Mouse (Mus musculus): ENCODE results near the gene Proser1. TPM values are rescaled to one million over a fixed set of nuclear protein-coding genes. Genes with fewer than 3 reads are reported as not detected.

The Proser1 gene
- polyA plus RNA-seq, 1 experiment from 2014 or later: 4.3 TPM

DNA sequence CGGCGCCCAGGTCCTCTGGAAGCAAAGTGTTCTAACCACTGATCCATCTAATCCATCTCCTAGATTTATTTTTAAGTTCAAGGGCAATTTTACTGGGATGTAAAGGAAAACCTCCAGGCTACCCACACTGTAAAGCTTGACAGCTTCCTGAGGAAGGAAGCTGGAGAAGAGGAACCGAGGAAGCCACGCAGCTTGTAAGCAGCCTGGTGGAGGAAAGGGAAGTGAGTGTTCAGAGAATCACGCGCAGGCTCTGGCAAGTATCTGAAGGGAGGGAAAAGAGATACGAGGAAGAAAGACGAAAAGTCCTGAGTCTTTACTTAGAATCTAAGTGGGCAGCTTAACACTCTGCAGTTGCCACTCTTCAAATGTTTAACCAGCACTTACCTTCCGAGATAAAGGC, 3.4 kb upstream of the Proser1 start:
- WGBS (ENCODE audit: insufficient replicate concordance): 46% methylated on average over 9 of the region's 9 CpGs
- Histone ChIP-seq H3K9ac (ENCODE audit: low read depth, low read length) (no peak overlapping the region), H3K27me3 (ENCODE audit: control insufficient read depth, insufficient read depth, low read depth, low read length) (no peaks in the 10 kb centered on the region), H3K4me3 (ENCODE audit: low read depth, low read length) (no peak overlapping the region), H3K9me3 (replicated peaks; ENCODE audit: control insufficient read depth, low read length) (no peaks in the 10 kb centered on the region), H3K27ac (ENCODE audit: low read length) (no peak overlapping the region), H3K4me2 (ENCODE audit: low read depth, low read length) (no peak overlapping the region), H3K36me3 (ENCODE audit: control insufficient read depth, insufficient read depth) (peaks cover 6% of the 10 kb centered on the region), H3K4me1 (ENCODE audit: control insufficient read depth, low read depth, low read length) (no peaks in the 10 kb centered on the region; the same call in 1 of the 2 replicates)
- ATAC-seq (ENCODE audit: low read depth): no peak

DNA sequence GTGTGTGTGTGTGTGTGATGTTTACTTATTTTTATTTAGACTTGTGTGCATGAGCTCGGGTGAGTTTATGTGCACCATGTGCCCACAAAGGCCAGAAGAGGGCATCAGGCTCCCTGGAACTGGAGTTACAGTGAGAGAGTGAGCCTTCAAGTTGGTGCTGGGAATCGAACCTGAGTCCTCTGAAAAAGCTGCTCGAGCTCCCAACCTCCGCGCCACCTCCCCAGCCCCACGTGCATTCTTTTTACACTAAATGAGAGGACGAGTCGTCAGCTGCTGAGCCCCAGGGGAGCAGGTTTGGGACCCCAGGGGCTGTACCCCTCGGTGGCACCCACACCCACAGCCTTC, 793 bp upstream of the Proser1 start:
- peak overlapping the region; percentile 83 for H3K9ac ChIP-seq (ENCODE audit: low read depth, low read length)
- peak overlapping the region; percentile 78 for H3K4me2 ChIP-seq (ENCODE audit: low read depth, low read length)
- H3K4me3 ChIP-seq (ENCODE audit: low read depth, low read length): peak overlapping the region; percentile 79
- no peaks in the 10 kb centered on the region for H3K9me3 ChIP-seq (replicated peaks; ENCODE audit: control insufficient read depth, low read length)
- peak overlapping the region; percentile 73 for H3K27ac ChIP-seq (ENCODE audit: low read length)
- peaks cover 18% of the 10 kb centered on the region for H3K4me1 ChIP-seq (ENCODE audit: control insufficient read depth, low read depth, low read length)
- no peak for ATAC-seq (ENCODE audit: low read depth)
- no peaks in the 10 kb centered on the region for H3K27me3 ChIP-seq (ENCODE audit: control insufficient read depth, insufficient read depth, low read depth, low read length)
- WGBS (ENCODE audit: insufficient replicate concordance): 1% methylated on average over 9 of the region's 9 CpGs
- H3K36me3 ChIP-seq (ENCODE audit: control insufficient read depth, insufficient read depth): peaks cover 3% of the 10 kb centered on the region; the same call in 1 of the 2 replicates

DNA sequence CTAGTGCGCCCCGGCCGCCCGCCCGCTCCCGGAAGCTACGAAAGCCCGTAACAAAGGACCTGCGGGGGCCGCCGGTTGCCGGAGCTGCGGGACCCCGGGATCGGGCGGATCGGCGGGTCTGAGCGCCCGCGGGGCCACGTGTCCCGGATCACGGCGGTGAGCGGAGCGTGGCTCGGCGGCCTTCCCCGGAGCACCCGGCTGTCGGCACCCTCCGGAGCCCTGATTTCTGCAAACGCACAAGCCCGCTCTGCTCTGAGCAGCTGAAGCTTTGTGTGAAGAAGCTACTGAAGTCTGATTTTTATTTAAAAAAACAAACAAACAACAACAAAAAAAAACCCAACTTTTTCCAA, 274 bp downstream of the Proser1 start:
- H3K27ac ChIP-seq (ENCODE audit: low read length): peak overlapping the region; percentile 70
- peak overlapping the region; percentile 78 for H3K4me2 ChIP-seq (ENCODE audit: low read depth, low read length)
- ATAC-seq (ENCODE audit: low read depth): no peak; the same call in 1 of the 2 replicates
- H3K9ac ChIP-seq (ENCODE audit: low read depth, low read length): peak overlapping the region; percentile 83
- H3K36me3 ChIP-seq (ENCODE audit: control insufficient read depth, insufficient read depth): peaks cover 3% of the 10 kb centered on the region; the same call in 1 of the 2 replicates
- peaks cover 19% of the 10 kb centered on the region for H3K4me1 ChIP-seq (ENCODE audit: control insufficient read depth, low read depth, low read length)
- no peaks in the 10 kb centered on the region for H3K27me3 ChIP-seq (ENCODE audit: control insufficient read depth, insufficient read depth, low read depth, low read length)
- peak overlapping the region; percentile 79 for H3K4me3 ChIP-seq (ENCODE audit: low read depth, low read length)
- no peaks in the 10 kb centered on the region for H3K9me3 ChIP-seq (replicated peaks; ENCODE audit: control insufficient read depth, low read length)
- WGBS (ENCODE audit: insufficient replicate concordance): under 1% methylated on average over 35 of the region's 35 CpGs

DNA sequence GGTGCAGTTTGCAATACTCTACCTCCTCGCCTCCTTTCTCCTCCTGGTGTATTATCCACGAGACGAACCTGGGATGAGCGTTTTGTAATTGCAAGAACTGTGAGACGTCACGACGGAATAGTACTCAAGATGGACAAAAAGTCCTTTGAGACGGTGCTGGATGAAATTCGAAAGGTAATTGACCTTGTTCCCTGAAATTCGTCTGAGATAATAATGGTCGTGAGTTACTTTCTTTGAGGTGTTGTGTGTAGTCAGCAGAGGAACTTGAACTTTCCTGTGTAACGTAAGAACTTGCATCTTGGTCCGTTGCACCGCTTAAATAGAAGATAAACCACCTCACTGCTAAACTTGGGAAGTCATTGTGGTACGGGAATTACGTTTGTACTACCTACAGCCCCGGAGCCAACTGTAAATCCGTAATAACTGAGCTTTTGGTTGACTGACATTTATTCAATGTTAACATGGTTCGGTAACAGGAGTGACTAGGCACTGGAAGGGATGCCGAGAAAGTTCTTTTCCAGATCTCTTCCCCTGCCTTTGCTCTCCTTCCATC, 756 bp downstream of the Proser1 start:
- no peaks in the 10 kb centered on the region for H3K27me3 ChIP-seq (ENCODE audit: control insufficient read depth, insufficient read depth, low read depth, low read length)
- peaks cover 3% of the 10 kb centered on the region; the same call in 1 of the 2 replicates for H3K36me3 ChIP-seq (ENCODE audit: control insufficient read depth, insufficient read depth)
- H3K4me2 ChIP-seq (ENCODE audit: low read depth, low read length): peak overlapping the region; percentile 78
- peaks cover 21% of the 10 kb centered on the region for H3K4me1 ChIP-seq (ENCODE audit: control insufficient read depth, low read depth, low read length)
- no peak for ATAC-seq (ENCODE audit: low read depth)
- no peaks in the 10 kb centered on the region for H3K9me3 ChIP-seq (replicated peaks; ENCODE audit: control insufficient read depth, low read length)
- H3K4me3 ChIP-seq (ENCODE audit: low read depth, low read length): peak overlapping the region; percentile 79
- H3K27ac ChIP-seq (ENCODE audit: low read length): peak overlapping the region; percentile 70
- under 1% methylated on average over 20 of the region's 20 CpGs for whole genome bisulfite sequencing (ENCODE audit: insufficient replicate concordance)
- peak overlapping the region; percentile 83 for H3K9ac ChIP-seq (ENCODE audit: low read depth, low read length)

DNA sequence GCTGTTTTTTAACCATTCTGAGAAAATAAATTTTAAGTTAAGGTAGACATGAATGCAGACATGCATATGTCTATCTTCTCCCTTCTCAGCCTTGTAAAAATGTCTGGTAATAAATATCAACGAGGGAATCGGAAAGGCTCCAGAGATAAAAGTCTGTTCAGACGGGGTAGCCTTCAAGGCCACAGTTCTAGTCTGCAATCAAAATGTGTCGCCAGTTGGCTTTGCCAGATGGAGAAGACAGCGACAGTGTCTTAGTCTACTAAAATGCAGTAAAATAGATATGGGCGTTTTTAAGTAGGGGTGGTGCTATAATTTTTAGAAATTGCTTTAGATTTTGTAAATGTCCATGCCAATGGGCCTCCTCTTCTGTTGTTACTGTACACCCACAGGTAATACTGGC, 1.9 kb downstream of the Proser1 start:
- ATAC-seq (ENCODE audit: low read depth): no peak
- Histone ChIP-seq H3K27me3 (ENCODE audit: control insufficient read depth, insufficient read depth, low read depth, low read length) (no peaks in the 10 kb centered on the region), H3K4me2 (ENCODE audit: low read depth, low read length) (peak overlapping the region; percentile 78), H3K4me1 (ENCODE audit: control insufficient read depth, low read depth, low read length) (peaks cover 23% of the 10 kb centered on the region), H3K4me3 (ENCODE audit: low read depth, low read length) (peak overlapping the region; percentile 50), H3K9ac (ENCODE audit: low read depth, low read length) (peak overlapping the region; percentile 25), H3K36me3 (ENCODE audit: control insufficient read depth, insufficient read depth) (peaks cover under 1% of the 10 kb centered on the region; the same call in 1 of the 2 replicates), H3K9me3 (replicated peaks; ENCODE audit: control insufficient read depth, low read length) (no peaks in the 10 kb centered on the region), H3K27ac (ENCODE audit: low read length) (no peak overlapping the region; the same call in 1 of the 2 replicates)
- WGBS (ENCODE audit: insufficient replicate concordance): 15% methylated on average over 6 of the region's 6 CpGs

DNA sequence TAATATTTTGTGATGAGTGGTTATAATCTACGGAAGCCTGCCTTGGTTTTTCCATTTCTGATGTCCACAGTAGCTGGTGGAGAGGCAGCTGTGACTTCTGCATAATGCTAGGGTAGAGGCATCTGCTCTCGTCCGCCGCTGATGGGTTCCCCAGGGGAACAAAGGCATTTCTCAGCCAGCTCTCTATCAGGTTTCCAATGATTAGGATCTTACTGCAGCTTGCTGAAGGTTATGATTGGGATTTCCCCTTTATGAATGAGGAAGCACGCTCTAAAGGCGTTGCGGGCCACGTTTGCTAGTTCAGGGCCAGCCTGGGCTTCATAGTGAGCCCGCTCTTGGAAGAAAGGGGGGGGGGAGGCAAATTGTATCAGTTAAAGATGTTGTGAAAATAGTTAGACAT, 3.0 kb downstream of the Proser1 start:
- Histone ChIP-seq H3K4me3 (ENCODE audit: low read depth, low read length) (no peak overlapping the region), H3K27ac (ENCODE audit: low read length) (no peak overlapping the region), H3K36me3 (ENCODE audit: control insufficient read depth, insufficient read depth) (peaks cover 2% of the 10 kb centered on the region; the same call in 1 of the 2 replicates), H3K4me2 (ENCODE audit: low read depth, low read length) (peak overlapping the region; percentile 78; the same call in 1 of the 2 replicates), H3K4me1 (ENCODE audit: control insufficient read depth, low read depth, low read length) (peaks cover 23% of the 10 kb centered on the region), H3K27me3 (ENCODE audit: control insufficient read depth, insufficient read depth, low read depth, low read length) (no peaks in the 10 kb centered on the region), H3K9ac (ENCODE audit: low read depth, low read length) (no peak overlapping the region), H3K9me3 (replicated peaks; ENCODE audit: control insufficient read depth, low read length) (no peaks in the 10 kb centered on the region)
- WGBS (ENCODE audit: insufficient replicate concordance): 55% methylated on average over 9 of the region's 9 CpGs
- ATAC-seq (ENCODE audit: low read depth): no peak

DNA sequence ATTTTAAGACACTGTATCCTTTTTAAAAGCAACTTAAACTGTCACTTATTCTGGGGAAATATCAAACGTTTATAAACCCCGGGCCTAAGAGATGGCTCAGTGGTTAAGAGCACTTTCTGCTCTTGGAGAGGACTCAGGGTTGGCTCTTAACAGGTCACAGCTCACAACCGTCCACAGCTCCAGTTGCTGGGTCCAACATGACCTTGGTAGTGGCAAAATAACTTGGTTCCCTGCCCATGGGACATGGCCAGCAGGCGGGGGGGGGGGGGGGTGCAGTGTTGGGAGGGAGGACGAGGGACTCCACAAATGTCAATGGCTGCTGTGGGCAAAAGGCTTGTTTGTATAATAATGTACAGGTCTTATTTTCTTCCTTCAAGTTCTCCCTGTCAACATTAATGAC, 3.9 kb downstream of the Proser1 start:
- no peaks in the 10 kb centered on the region for H3K9me3 ChIP-seq (replicated peaks; ENCODE audit: control insufficient read depth, low read length)
- no peak overlapping the region for H3K9ac ChIP-seq (ENCODE audit: low read depth, low read length)
- H3K27ac ChIP-seq (ENCODE audit: low read length): no peak overlapping the region
- H3K27me3 ChIP-seq (ENCODE audit: control insufficient read depth, insufficient read depth, low read depth, low read length): no peaks in the 10 kb centered on the region
- 64% methylated on average over 5 of the region's 5 CpGs for whole genome bisulfite sequencing (ENCODE audit: insufficient replicate concordance)
- H3K4me3 ChIP-seq (ENCODE audit: low read depth, low read length): no peak overlapping the region
- peaks cover 7% of the 10 kb centered on the region for H3K36me3 ChIP-seq (ENCODE audit: control insufficient read depth, insufficient read depth)
- no peak for ATAC-seq (ENCODE audit: low read depth)
- no peak overlapping the region for H3K4me2 ChIP-seq (ENCODE audit: low read depth, low read length)
- peaks cover 23% of the 10 kb centered on the region for H3K4me1 ChIP-seq (ENCODE audit: control insufficient read depth, low read depth, low read length)

DNA sequence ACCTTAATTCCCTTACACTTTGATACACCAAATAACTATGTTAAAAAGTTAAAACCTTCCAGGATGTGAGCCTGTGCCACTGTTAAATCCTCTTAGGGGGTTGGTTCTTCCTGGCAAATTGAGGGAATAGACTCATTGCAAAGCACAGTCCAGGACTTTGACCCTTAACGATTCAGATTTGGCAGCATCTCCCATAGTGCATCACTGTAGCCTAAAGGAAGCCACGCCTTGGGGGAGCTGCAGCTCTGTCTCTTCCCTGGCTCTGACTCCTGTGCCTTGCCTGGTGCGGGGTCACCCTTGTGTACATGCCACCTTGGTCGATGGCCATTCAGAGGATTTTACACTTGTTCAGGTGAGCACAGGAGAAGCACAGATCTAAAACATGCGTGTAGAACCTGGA, 6.2 kb downstream of the Proser1 start:
- peak; percentile 63; the same call in 1 of the 2 replicates for ATAC-seq (ENCODE audit: low read depth)
- peaks cover 22% of the 10 kb centered on the region for H3K36me3 ChIP-seq (ENCODE audit: control insufficient read depth, insufficient read depth)

DNA sequence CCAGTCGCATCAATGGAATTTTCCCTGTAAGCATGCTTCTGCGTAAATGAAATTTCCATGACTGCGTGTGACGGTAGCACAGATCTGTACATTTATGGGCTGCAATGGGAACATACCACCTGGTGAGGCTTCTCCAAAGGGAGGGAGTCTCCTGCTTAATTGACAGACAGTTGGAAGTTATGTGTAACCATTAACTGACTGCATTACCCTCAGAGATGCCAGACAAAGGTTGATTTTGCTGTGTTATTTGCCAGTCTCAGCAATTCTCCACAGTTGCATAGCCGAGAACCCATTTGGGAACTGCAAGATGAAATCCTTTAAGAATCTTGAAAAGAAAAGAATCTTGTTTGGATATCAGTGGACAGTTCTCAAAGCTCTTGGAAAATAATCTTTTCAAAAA, 8.6 kb downstream of the Proser1 start:
- Histone ChIP-seq H3K9me3 (replicated peaks; ENCODE audit: control insufficient read depth, low read length) (no peaks in the 10 kb centered on the region), H3K4me1 (ENCODE audit: control insufficient read depth, low read depth, low read length) (peaks cover 6% of the 10 kb centered on the region), H3K27me3 (ENCODE audit: control insufficient read depth, insufficient read depth, low read depth, low read length) (no peaks in the 10 kb centered on the region), H3K27ac (ENCODE audit: low read length) (no peak overlapping the region), H3K9ac (ENCODE audit: low read depth, low read length) (no peak overlapping the region), H3K4me3 (ENCODE audit: low read depth, low read length) (no peak overlapping the region), H3K36me3 (ENCODE audit: control insufficient read depth, insufficient read depth) (peaks cover 23% of the 10 kb centered on the region), H3K4me2 (ENCODE audit: low read depth, low read length) (no peak overlapping the region)
- no peak for ATAC-seq (ENCODE audit: low read depth)
- 84% methylated on average over 5 of the region's 5 CpGs for WGBS (ENCODE audit: insufficient replicate concordance)

More for the DNA sequence above, 6.2 kb downstream of the Proser1 start:
- Histone ChIP-seq H3K9ac (ENCODE audit: low read depth, low read length) (no peak overlapping the region), H3K27me3 (ENCODE audit: control insufficient read depth, insufficient read depth, low read depth, low read length) (no peaks in the 10 kb centered on the region), H3K9me3 (replicated peaks; ENCODE audit: control insufficient read depth, low read length) (no peaks in the 10 kb centered on the region), H3K4me3 (ENCODE audit: low read depth, low read length) (no peak overlapping the region), H3K4me1 (ENCODE audit: control insufficient read depth, low read depth, low read length) (peaks cover 23% of the 10 kb centered on the region), H3K27ac (ENCODE audit: low read length) (no peak overlapping the region), H3K4me2 (ENCODE audit: low read depth, low read length) (no peak overlapping the region)
- 76% methylated on average over 5 of the region's 5 CpGs for whole genome bisulfite sequencing (ENCODE audit: insufficient replicate concordance)

Measured in liver, embryonic 16.5 days (tissue).